Mouse (Mus musculus): ENCODE measurements at regions not wholly inside any gene's neighbourhood (a gene's known extent, or its start where the extent isn't known, plus 50 kb on each side); places are given as distances from the start of the nearest gene placed in this dataset.

DNA sequence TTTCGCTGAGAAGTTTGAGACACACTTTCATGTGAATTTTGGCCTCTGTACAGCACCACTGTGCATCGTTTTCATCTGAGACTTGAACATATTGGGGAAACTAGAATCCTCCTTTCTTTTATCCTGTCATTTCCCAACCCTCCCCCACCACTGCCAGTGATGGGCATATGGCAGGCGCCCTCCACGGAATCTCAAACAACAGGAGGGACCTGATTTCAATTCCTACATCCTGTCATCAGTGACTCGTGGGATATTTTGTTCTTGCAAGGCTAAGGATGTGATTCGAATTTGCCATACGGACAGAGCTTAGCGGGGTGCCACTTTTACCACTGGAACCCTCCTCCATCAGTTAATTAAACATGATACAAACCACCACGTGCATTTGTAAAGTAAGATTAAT is 60.9 kb upstream of the Etaa1 start:
- TF ChIP-seq CTCF (IDR thresholded peaks at IDR 0.05; ENCODE audit: low read depth) (no peak), EP300 (IDR thresholded peaks at IDR 0.05; ENCODE audit: low read depth) (no peak)

Measured in liver, embryonic 14.5 days (tissue).